Mouse (Mus musculus): ENCODE results near the gene Atpaf1.

GRCm38 (mm10) chr4:115790864-115791263 is 6.3 kb downstream of the Atpaf1 start:
- TF ChIP-seq CTCF (IDR thresholded peaks at IDR 0.05; ENCODE audit: control insufficient read depth, insufficient read depth, insufficient read length) (no peak), USF1 (IDR thresholded peaks at IDR 0.05; ENCODE audit: low read depth) (no peak), MAX (IDR thresholded peaks at IDR 0.05) (no peak), FOSL1 (IDR thresholded peaks at IDR 0.05; ENCODE audit: insufficient read depth, low read length, poor library complexity, severe bottlenecking) (no peak)
